Mouse (Mus musculus) liver, adult 2 months (tissue): ENCODE data around the gene Dph7. TPM values are rescaled to one million over a fixed set of nuclear protein-coding genes. Genes with fewer than 3 reads are reported as not detected.

Experiments
- DNase-seq: peaks from one replicate; pipeline ENCODE4 v3.0.0-alpha.2; 2011; ENCODE audit warnings: low read depth, low spot score; ENCODE audit errors: extremely low read depth
- H3K27ac ChIP-seq: fragments of 200-500 bp; replicated peaks from 2 replicates; pipeline ENCODE4 v1.5.1; 2012; ENCODE audit warnings: low read depth, mild to moderate bottlenecking, control low read depth, inconsistent platforms, low read length; ENCODE audit not compliant: insufficient read depth
- H3K27me3 ChIP-seq: fragments of 200-500 bp; 2 replicates; pipeline ENCODE4 v1.6.1; 2012; ENCODE audit warnings: mild to moderate bottlenecking, moderate library complexity, low read length, inconsistent platforms; ENCODE audit not compliant: control insufficient read depth, insufficient read depth
- H3K36me3 ChIP-seq: fragments of 200-500 bp; 2 replicates; pipeline ENCODE4 v1.6.1; 2012; ENCODE audit warnings: low read length, inconsistent platforms; ENCODE audit not compliant: control insufficient read depth, insufficient read depth
- H3K4me1 ChIP-seq: fragments of 200-500 bp; 2 replicates; pipeline ENCODE4 v1.6.1; 2011; ENCODE audit warnings: low read length; ENCODE audit not compliant: control insufficient read depth, insufficient read depth
- H3K4me3 ChIP-seq: fragments of 200-500 bp; 2 replicates; pipeline ENCODE4 v1.5.1; 2011; ENCODE audit warnings: low read depth, mild to moderate bottlenecking, control low read depth, low read length, moderate library complexity; ENCODE audit not compliant: insufficient read depth
- H3K79me2 ChIP-seq: fragments of 200-500 bp; 2 replicates; pipeline ENCODE4 v1.6.1; 2012; ENCODE audit warnings: inconsistent platforms, mild to moderate bottlenecking, low read length, moderate library complexity; ENCODE audit not compliant: control insufficient read depth, insufficient read depth
- H3K9ac ChIP-seq: fragments of 200-500 bp; 2 replicates; pipeline ENCODE4 v1.6.1; 2012; ENCODE audit warnings: low read depth, mild to moderate bottlenecking, control low read depth, inconsistent platforms, low read length
- CTCF ChIP-seq: fragments of 200-500 bp; IDR thresholded peaks from 2 replicates; pipeline ENCODE4 v1.5.1; 2011; ENCODE audit warnings: low read depth, low read length, control low read depth
- POLR2A ChIP-seq: fragments of 200-500 bp; IDR thresholded peaks from 2 replicates; pipeline ENCODE4 v1.6.1; 2011; ENCODE audit warnings: low read length, control low read depth; ENCODE audit not compliant: insufficient read depth; ENCODE audit errors: extremely low read depth
- WGBS: fragments of 180-500 bp; shearing (Covaris S2); methylation state at CpG from one replicate; pipeline ENCODE4 v1.1.7; 2018; 5-methylcytosine and 5-hydroxymethylcytosine counted together
- polyA plus RNA-seq: library from polyadenylated mRNA; depleted of rRNA; stranded (reverse); fragments of >200 nt; gene quantifications from 2 replicates; pipeline ENCODE4 v1.2.3, GENCODE M21; 2012; rRNA removed
- total RNA-seq: library from RNA; depleted of rRNA; stranded (reverse); fragments of >200 nt; gene quantifications from 2 replicates; pipeline ENCODE4 v1.2.3, GENCODE M21; 2014; rRNA removed

The Dph7 gene
- total RNA-seq = 3.9 and 4.4 TPM in 2 replicates
- polyA plus RNA-seq = 3.9 and 4.6 TPM in 2 replicates

DNA sequence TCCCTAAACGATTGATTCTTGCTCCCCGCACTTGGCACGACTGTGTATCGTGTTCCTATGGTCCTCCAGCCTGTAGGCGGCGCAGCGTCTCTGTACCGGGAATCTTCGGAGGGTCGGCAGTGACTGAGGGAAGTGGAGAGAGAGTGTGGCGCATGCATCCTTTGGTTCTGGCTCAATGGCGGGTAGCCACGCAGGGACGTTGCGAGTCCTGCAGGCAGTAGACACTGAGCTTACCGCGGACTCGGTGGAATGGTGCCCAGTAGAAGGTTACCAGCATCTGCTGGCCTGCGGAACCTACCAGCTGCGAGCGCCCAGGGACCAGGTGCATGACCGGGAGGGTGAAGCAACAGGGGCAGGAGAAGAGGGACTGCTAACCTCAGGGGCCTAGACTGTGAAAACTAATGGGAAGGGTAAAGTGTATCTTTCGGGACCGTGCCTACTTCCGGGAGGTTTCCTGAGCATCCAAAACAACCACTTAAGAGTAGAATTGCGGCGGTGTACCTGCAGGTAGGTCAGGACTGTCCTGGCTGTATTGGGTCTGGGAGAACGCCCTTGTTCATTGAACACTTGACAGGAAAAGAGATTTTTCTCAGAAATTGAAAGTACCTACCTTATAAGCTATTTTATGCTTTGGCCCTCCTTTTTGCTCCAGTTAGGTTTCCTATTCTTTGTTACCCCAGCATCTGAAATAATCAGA lies at the start of gene Dph7:
Gene Dph7, plus strand, starts transcription at position 97 of the 697 bp plus-strand sequence.
- Histone ChIP-seq H3K4me1 (peaks cover 3% of the 10 kb centered on the region), H3K4me3 (peak within 1 kb of the TSS; percentile 64), H3K79me2 (no peaks in the 10 kb centered on the region), H3K36me3 (peaks cover 5% of the 10 kb centered on the region; the same call in 1 of the 2 replicates), H3K9ac (peak within 1 kb of the TSS; percentile 49), H3K27me3 (no peaks in the 10 kb centered on the region), H3K27ac (no peak within 1 kb of the TSS)
- DNase-seq = peak; percentile 71
- TF ChIP-seq CTCF (peak; percentile 96), POLR2A (0 out of 2 replicates have a peak, but pooled peaks have one; percentile 27)
- WGBS = 2% methylated on average over 28 of the region's 28 CpGs

DNA sequence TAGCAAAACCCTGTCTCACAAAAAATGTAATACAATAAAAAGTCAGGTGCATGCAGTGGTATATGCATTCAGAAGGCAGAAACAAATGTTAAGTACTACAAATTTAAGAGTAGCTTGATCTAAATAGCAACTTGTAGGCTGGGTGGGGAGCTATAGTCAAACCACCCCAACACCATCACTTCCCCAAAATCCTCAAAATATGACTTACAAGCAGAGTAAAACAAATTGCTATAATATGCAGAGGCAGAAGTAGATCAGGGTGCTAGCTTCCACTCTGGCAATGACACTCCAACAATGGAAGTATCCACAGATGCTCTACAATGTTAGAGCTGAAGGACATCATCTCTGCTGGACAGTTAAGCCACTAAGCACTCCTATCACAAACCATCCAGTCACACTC lies 49.6 kb upstream of the Dph7 start:
- no peak for DNase-seq
- no peak overlapping the region for H3K27ac ChIP-seq
- H3K9ac ChIP-seq = no peak overlapping the region
- H3K27me3 ChIP-seq = no peaks in the 10 kb centered on the region
- H3K36me3 ChIP-seq = peaks cover 8% of the 10 kb centered on the region; the same call in 1 of the 2 replicates
- no peak overlapping the region for H3K4me3 ChIP-seq
- H3K79me2 ChIP-seq = peaks cover 31% of the 10 kb centered on the region; the same call in 1 of the 2 replicates
- peaks cover 1% of the 10 kb centered on the region for H3K4me1 ChIP-seq
- TF ChIP-seq POLR2A (no peak), CTCF (no peak)

DNA sequence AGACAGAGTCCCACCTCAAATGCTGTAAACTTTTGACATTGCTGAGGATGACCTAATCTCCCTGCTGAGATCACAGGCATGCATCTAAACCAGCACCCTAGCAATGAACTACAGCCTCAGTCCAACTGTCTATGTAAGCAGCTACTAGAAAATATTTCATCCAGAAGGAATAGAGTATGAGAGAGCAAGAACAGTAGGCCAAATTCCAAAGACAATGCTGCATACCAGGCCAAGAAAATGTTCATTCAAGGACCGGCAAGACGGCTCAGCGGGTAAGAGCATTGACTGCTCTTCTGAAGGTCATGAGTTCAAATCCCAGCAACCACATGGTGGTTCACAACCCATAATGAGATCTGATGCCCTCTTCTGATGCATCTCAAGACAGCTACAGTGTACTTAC lies 47.4 kb upstream of the Dph7 start:
- H3K79me2 ChIP-seq = peaks cover 33% of the 10 kb centered on the region; the same call in 1 of the 2 replicates
- H3K4me3 ChIP-seq = no peak overlapping the region
- H3K9ac ChIP-seq = no peak overlapping the region
- TF ChIP-seq CTCF (no peak), POLR2A (no peak)
- no peaks in the 10 kb centered on the region for H3K27me3 ChIP-seq
- peaks cover 4% of the 10 kb centered on the region for H3K4me1 ChIP-seq
- no peak overlapping the region for H3K27ac ChIP-seq
- no peak for DNase-seq
- H3K36me3 ChIP-seq = peaks cover 8% of the 10 kb centered on the region; the same call in 1 of the 2 replicates
- WGBS = 71% methylated on average over 3 of the region's 3 CpGs

DNA sequence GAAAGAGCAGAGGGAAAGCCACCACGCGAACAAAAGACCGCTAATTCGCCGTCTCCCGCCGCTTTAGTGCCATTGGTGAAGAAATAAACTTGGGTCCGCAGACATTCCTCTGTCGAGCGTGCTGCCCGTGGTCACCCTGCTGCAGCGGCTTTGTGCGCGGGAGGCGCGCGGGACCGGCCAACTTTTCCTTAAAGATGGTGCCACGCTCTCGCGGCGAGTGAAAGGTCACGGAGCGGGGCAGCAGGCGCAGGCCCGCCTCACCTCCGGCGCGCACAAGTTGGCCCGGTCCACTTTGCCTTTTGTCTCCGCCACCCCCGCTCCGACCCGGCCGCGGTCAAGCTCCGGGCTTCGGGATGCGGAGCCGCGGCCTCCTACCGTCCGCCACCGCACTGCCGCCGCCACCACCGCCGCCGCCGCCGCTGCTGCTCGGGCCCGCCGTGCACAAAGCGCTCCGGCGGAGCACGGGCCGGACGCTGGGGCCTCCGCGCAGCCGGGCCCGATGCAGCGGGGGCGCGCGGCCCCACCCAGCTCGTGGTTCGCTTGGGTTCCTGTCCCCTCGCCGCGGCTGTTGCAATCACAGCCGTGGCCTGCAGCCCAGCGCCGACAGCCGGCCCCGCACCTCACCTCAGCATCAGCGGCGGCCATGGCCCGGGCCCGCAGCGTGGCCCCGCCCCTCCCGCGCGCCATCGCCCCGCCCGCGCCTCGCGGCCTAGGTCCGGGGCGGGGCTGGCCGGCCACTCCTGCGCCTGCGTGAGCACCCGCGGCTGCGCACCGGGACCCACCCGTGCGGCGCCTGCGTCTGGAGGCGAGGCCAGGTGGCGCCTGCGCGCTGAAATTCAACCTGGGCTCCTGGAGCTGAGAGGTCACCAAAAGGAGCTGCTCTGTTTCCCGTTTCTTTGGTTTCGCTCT lies 43.0 kb upstream of the Dph7 start, which contains the start of gene Ehmt1:
Gene Ehmt1, minus strand, starts transcription at position 685 of the 909 bp plus-strand sequence.
- Histone ChIP-seq H3K4me1 (peaks cover 4% of the 10 kb centered on the region), H3K27ac (peak within 1 kb of the TSS; percentile 76), H3K4me3 (peak within 1 kb of the TSS; percentile 93), H3K79me2 (peaks cover 17% of the 10 kb centered on the region; the same call in 1 of the 2 replicates), H3K36me3 (peaks cover 2% of the 10 kb centered on the region; the same call in 1 of the 2 replicates), H3K9ac (peak within 1 kb of the TSS; percentile 95), H3K27me3 (no peaks in the 10 kb centered on the region)
- TF ChIP-seq POLR2A (peak; percentile 52), CTCF (no peak)
- DNase-seq = peak; percentile 69
- under 1% methylated on average over 112 of the region's 112 CpGs for WGBS

GRCm38 (mm10) chr2:24919839-24920175 lies 42.4 kb upstream of the Dph7 start:
- no peak for DNase-seq
- peak overlapping the region; percentile 69 for H3K9ac ChIP-seq
- peak overlapping the region; percentile 76 for H3K27ac ChIP-seq
- peaks cover 17% of the 10 kb centered on the region; the same call in 1 of the 2 replicates for H3K79me2 ChIP-seq
- H3K27me3 ChIP-seq = no peaks in the 10 kb centered on the region
- no peaks in the 10 kb centered on the region for H3K36me3 ChIP-seq
- TF ChIP-seq POLR2A (no peak), CTCF (no peak)
- WGBS = 8% methylated on average over 8 of the region's 8 CpGs
- H3K4me3 ChIP-seq = peak overlapping the region; percentile 93
- peaks cover 4% of the 10 kb centered on the region for H3K4me1 ChIP-seq
